Mouse (Mus musculus): ENCODE measurements around the gene Adra1b. TPM values are rescaled to one million over a fixed set of nuclear protein-coding genes. Genes with fewer than 3 reads are reported as not detected.

Adra1b gene
- total RNA-seq, 1 experiment from 2014 or later: not detected

DNA sequence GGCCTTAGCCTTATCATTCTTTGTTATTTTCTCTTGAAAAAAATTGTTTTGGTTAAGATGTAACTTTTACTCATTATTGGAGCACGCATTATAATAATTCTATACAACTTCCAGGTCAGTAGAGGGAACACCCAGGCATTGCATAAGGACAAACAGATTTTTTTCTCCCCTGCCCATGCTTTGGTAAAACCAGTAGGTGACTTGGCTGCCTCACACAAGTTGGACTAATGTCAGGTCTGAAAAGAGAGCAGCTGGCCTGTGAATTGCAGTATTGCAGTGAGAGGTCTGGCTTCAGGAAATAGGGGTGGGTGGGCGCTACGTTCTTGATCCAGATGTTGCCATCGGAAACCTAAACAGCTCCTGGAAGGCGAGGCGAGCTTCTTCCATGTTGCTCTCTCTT lies 10.6 kb upstream of the Adra1b start:
- no peak for ATAC-seq (replicated peaks; ENCODE audit: insufficient number of reproducible peaks, low FRiP score, low TSS enrichment, poor library complexity, severe bottlenecking)

DNA sequence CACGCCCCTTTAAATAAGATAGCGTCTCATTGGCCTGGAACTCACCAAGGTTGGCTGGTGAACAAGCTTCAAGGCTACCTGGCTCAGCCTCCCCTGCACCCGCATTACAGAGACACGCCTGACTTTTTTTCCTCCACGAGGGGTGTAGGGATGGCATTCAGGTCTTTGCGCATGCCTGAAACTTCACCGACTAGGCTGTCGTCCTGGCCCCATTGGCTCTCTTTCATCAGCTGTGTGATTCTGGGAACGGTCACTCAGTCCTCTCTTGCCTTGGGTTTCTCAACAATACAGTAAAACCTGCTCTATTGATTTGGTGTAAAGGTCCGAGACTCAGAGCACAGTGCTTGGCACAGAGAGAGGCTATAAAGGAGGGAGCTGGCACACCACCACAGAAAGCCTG lies 2.3 kb upstream of the Adra1b start:
- ATAC-seq (replicated peaks; ENCODE audit: insufficient number of reproducible peaks, low FRiP score, low TSS enrichment, poor library complexity, severe bottlenecking): no peak

DNA sequence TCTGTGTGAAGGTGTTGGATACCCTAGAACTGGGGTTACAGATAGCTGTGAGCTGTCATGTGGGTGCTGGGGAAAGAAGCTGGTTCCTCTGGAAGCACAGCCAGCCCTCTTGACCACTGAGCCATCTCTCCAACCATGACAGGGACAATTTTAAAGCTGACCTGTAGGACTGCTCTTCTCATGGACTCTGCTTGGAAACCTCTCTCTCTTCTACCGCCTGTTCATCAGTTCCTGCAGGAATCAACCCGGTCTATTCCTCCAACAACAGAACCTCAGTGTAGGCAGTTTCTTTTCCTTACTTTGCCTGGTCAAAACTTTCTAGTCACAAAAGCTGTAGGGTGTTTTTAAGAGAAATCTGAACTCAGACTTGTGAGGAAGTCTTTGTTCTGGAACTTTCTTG lies 1.3 kb downstream of the Adra1b start:
- ATAC-seq (replicated peaks; ENCODE audit: insufficient number of reproducible peaks, low FRiP score, low TSS enrichment, poor library complexity, severe bottlenecking): no peak

DNA sequence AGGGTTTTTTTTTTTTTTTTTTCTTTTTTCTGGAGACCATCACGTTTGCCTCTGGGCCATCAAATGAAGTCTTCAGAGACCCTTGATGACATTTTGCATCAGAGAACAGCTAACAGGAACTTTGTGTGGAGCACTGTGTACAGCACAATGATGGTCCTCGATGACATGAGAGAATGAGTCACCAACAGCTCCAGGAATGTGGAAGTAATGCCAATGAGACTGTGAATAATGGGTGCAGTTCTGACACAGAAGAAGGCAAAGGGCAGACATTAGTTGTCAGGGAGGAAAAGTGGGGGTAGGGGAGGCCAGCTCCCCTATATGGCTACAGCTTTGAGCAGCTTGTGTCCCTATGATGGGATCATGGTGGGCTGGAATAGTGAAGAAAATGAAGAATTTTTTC lies 5.7 kb downstream of the Adra1b start:
- no peak for ATAC-seq (replicated peaks; ENCODE audit: insufficient number of reproducible peaks, low FRiP score, low TSS enrichment, poor library complexity, severe bottlenecking)

DNA sequence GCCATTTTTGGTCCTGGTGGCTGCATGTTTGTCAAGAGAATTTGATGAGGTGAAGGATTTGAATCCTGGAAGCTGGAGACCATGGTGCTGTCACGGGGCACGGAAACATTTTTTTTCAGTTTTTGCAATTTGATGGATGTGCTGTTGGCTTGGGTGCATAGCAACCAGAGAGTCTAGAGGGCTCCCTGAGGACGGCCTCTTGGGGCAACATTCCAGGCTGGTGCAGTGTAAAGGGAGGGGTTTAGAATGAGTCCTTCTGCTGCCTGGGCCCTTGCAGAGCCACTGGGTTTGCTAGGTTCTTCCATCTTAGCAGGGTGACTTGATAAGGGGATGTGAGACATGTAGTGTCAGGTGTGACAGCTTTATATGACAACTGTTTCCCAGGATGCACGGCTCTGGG lies 8.5 kb downstream of the Adra1b start:
- no peak for ATAC-seq (replicated peaks; ENCODE audit: insufficient number of reproducible peaks, low FRiP score, low TSS enrichment, poor library complexity, severe bottlenecking)

DNA sequence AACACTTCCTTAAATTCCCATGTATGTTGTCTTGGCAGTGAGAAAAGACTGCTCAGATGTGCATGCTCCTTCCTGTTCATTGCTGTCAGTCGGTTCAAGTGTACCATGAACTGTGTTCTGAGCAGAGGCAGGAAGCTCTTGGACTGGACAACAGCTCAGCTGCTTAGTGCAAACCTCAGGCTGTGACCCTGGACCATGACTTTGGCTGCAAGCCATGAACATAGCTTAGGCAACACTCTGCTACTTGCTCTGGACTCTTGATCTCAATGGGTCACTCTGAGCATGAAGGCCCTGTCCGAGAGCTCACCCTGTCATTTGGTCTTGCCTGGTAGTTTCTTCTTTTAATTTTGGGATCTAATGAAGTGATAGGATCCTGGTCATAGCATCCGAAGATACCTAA lies 9.6 kb downstream of the Adra1b start:
- no peak for ATAC-seq (replicated peaks; ENCODE audit: insufficient number of reproducible peaks, low FRiP score, low TSS enrichment, poor library complexity, severe bottlenecking)

DNA sequence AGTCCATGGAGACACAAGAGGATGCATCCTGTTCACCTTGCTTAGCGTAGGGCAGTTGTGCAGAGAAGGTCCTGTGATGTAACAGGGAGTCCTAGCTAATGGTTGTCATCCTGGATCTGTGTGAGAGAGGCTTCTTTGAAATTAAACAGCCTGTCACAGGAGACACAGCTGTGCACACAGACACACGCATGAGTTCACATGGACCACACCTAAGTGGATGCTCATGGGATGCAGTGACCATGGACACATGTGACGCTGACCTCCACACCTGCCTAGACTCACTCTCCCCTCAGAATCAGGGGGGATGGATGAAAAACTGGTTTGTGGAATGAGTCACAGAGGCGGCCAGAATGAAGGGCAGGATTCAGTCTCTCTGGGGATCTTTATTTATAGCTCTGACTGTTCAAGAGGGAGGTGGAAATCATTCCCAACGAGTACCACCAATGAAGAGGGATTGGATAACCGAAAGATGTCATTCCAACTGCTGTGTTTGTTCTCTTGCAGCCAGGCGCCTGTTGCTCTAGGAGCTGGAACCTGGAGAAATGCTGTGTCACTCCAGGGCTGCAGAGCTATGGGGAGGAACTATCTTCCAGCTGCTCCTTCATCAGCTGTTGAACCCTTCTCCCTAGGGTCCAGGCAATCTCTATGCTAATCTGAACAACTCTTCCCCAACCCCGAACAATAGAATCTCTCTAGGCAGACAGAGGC lies 11.6 kb downstream of the Adra1b start:
- ATAC-seq (replicated peaks; ENCODE audit: insufficient number of reproducible peaks, low FRiP score, low TSS enrichment, poor library complexity, severe bottlenecking): no peak

DNA sequence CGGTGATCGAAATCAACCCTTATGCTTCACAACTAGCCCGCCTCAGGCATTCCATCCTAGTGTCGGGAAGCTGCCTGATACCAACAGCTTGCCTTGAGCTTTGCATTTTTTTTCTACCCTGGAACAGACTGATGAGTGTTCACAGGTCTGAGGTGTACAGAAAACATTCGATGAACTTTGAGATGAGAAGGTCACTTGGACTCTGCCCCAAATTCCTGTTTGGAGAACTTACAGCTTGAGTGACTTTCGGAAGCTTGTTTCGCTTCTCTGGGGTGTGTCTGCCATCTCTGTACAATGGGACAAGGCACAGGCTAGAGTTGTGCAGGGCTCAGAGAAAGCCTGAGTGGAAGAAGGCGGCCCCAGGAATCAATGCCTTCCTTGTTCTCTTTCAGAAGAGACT lies 12.3 kb downstream of the Adra1b start:
- ATAC-seq (replicated peaks; ENCODE audit: insufficient number of reproducible peaks, low FRiP score, low TSS enrichment, poor library complexity, severe bottlenecking): no peak

DNA sequence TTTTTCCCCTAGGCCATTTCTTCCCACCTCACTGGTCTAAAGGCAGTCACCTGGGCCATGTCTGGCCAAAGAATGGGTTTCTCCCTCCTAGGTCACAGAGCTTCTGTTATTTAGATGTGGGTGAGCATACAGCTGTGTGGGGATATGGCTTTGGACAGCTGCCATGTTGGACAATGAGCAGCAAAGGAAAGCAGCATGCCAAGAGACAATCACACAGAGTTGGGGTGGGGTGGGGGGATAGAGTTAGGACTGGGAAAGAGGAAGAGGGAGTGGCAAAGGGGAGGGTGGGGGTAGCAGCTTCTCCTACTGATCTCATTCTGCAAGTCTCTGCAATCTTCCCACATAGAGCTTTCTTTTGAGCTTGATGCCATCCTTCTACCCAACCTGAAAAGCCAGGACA lies 13.4 kb downstream of the Adra1b start:
- no peak for ATAC-seq (replicated peaks; ENCODE audit: insufficient number of reproducible peaks, low FRiP score, low TSS enrichment, poor library complexity, severe bottlenecking)

DNA sequence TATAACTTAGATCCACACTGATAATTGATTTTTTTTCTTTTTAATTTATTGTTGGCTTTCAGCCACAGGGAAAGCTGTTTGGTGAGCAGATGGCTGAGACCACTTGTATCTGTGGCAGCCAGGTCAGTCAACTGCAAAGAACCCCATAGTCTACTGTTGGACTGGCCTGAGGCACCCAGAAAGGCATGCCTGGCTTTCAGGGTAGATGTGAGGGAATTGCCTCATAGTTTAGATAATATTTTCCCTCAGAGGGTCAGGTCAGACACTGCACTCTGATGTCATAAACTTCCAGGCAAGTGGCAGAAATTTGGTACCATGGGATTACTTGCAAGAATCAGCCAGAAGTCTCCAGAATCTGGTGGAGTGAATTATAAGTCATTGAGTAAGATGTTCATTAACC lies 16.5 kb downstream of the Adra1b start:
- no peak for ATAC-seq (replicated peaks; ENCODE audit: insufficient number of reproducible peaks, low FRiP score, low TSS enrichment, poor library complexity, severe bottlenecking)

DNA sequence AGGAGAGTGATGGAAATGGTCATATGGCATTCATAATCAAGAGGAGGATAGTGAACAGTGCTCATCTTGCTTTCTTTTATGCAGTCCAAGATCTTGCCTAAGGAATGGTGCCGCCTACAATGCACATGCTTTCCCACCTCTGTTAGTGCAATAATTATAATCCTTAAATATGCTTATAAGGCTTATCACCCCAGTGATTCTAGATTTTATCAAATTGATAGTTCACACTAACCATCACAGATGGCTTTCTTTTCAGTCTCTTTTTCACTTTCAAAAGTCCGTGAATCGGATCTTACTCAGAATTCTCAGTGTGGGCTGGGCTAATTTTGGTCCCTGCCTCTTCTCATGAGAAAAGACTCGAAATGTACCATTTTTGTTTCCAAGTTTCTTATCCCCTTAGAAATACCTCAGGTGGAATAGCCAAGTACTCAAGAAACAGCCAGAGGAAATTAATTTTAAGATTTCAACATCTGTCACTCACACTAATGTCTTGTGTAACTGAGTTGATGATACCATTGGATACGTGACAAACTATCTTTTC lies 17.3 kb downstream of the Adra1b start:
- ATAC-seq (replicated peaks; ENCODE audit: insufficient number of reproducible peaks, low FRiP score, low TSS enrichment, poor library complexity, severe bottlenecking): no peak

DNA sequence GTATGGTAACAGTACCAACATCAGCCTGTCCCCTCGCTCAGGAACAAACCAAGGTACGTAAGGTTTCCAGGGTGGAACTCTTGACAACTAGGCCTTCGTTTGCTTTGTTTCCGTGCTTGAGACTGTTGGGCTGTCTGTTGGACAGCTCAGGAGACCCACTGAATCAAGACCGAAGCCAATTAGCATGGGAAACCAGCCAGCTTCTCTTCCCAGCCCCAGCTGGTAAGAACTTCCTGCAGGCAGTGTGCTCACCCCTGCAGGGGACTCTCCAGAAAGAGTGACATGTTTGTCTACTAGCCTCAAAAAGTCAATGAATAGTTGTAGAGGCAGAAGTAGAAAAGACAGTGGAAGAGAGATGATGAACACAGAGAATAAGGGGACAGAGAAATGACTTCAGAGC lies 23.8 kb downstream of the Adra1b start:
- no peak for ATAC-seq (replicated peaks; ENCODE audit: insufficient number of reproducible peaks, low FRiP score, low TSS enrichment, poor library complexity, severe bottlenecking)

DNA sequence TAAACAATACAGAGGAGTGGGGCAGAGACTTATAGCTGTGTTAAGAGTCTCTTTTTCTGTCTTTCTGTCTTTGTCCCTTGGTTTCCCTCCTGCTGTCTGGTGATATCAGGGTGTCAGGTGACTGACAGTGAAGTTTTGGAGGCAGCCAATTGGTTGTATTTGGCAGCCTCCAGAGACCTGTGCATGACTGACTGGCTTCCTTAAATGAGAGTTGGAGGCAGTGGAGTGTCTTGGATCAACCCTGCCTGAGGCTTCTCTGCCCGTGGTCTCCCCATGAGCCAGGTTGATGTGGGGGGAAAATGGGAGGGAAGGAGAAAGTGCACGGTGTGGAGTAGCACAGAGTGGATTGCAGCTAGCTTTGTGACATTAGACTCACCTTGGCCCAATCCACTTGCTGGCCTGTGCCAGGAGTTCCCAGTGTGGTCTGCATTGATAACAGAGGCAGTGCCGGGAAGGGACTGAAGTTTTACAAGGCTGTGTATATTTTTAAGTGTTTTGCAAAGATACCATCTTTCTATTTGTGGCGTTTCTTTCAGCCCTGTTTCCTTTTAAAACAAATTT lies 33.2 kb downstream of the Adra1b start:
- ATAC-seq (replicated peaks; ENCODE audit: insufficient number of reproducible peaks, low FRiP score, low TSS enrichment, poor library complexity, severe bottlenecking): no peak

DNA sequence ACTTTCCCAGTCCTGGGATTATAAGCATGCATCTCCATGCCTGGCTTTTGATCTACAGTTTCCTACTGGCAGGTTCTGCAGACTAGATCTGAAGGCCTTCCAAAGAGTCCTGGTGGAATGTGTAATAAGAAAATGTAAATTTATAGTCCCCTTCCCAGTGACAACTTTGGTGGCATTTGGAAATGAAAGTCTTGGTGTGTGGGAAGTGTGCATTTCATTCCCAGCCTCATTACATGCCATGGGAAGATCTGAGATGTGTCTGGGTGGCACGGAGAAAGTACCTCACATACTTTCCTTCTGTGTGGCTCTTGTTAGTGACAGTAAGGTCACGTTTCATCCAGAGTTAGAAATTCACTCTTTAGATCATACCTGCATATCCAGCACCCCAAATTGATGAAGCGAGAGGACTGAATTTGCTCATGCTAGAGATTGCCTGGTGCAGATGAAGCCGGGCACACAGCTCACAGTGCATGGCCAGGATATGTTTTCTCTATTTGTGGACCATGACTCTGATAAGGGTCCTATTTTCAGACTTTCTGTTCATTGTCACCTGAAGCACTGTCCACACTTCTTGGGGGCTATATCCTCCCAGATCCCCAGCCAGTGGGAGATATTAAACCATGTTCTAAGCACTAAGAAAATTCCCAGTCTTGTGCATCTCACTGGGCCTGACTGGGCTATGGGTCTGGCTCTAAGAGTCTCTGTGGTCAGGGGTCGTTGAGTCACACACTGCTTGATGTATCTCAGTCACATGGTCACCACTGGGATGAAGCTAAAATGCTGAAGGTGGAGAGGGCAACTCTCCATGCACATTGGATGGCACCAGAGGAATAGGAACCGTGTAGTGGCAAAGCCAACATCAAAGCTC lies 35.5 kb downstream of the Adra1b start:
- no peak for ATAC-seq (replicated peaks; ENCODE audit: insufficient number of reproducible peaks, low FRiP score, low TSS enrichment, poor library complexity, severe bottlenecking)

DNA sequence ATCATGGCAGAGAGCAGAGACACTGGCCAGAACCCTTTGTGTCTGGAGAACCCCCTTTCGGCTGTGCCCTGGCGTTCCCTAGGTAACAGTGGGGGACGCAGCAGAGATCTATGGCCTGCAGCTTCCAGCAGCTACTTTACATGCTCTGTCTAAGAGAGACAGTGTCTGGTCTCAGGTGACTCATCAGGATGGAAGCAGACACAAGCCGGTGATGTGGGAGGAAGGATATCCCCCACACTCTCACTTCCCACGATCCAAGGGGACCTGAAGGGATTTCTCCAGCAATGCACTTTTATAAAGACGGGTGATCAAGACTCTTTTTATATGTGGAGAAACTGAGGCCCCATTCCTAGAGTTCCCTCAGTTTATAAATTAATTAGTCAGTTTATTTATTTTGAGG lies 48.0 kb downstream of the Adra1b start:
- no peak for ATAC-seq (replicated peaks; ENCODE audit: insufficient number of reproducible peaks, low FRiP score, low TSS enrichment, poor library complexity, severe bottlenecking)

DNA sequence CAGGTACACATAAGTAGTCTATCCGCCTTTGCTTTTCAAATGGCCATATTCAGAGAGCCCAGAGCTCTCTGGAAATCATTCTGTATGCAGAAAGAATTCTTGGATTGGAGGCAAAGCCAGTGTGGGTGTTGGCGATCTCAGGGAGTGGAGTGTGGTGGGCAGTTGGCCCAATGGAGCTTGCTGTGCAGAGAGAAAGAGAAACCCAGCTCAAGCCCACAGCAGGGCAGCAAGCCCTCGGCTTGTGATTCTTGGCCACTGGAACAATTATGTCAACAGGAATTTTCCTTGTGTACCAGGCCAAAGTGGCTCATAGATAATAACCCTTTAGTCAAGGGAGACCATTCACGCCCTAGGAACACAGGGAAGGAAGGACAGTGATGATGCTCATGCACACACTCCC lies 53.0 kb downstream of the Adra1b start:
- ATAC-seq (replicated peaks; ENCODE audit: insufficient number of reproducible peaks, low FRiP score, low TSS enrichment, poor library complexity, severe bottlenecking): no peak

DNA sequence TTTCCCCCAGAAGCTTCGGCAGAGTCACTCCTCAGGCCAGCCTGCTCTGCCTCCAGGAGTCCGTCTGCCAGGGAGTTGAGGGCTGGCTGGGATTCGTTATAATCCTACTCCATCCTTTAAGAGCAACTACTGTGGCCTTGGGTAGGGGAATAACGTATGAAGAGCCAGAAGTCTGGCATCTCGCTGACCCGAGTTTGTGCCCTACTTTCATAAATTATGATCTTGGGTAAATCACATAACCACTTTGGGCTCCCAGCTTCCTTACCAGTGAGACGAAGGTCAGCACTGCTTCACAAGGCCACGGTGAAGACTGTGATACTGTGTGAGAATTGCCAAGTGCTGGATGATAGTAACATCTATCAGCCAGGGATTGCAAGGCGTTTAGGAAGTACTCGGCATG lies 59.4 kb downstream of the Adra1b start:
- no peak for ATAC-seq (replicated peaks; ENCODE audit: insufficient number of reproducible peaks, low FRiP score, low TSS enrichment, poor library complexity, severe bottlenecking)

DNA sequence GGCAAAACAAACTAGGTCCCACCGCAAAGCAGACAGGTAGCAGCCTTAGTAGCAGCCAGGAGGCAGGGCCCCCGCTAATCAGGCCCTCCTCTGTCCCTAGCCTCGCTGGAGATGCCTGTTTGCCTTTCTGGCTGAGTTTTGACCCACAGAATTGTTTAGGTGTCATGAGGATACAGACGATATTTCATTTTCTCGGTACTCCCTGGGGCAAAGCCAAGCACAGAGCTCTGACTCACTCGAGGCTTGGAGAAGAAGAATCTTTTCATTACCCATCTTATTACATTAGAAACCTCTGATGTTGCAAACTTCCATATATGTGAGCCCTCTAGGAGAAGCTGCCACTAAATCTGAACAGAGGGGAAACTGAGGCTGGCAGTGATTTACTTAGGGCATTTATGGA lies 60.5 kb downstream of the Adra1b start:
- no peak for ATAC-seq (replicated peaks; ENCODE audit: insufficient number of reproducible peaks, low FRiP score, low TSS enrichment, poor library complexity, severe bottlenecking)

DNA sequence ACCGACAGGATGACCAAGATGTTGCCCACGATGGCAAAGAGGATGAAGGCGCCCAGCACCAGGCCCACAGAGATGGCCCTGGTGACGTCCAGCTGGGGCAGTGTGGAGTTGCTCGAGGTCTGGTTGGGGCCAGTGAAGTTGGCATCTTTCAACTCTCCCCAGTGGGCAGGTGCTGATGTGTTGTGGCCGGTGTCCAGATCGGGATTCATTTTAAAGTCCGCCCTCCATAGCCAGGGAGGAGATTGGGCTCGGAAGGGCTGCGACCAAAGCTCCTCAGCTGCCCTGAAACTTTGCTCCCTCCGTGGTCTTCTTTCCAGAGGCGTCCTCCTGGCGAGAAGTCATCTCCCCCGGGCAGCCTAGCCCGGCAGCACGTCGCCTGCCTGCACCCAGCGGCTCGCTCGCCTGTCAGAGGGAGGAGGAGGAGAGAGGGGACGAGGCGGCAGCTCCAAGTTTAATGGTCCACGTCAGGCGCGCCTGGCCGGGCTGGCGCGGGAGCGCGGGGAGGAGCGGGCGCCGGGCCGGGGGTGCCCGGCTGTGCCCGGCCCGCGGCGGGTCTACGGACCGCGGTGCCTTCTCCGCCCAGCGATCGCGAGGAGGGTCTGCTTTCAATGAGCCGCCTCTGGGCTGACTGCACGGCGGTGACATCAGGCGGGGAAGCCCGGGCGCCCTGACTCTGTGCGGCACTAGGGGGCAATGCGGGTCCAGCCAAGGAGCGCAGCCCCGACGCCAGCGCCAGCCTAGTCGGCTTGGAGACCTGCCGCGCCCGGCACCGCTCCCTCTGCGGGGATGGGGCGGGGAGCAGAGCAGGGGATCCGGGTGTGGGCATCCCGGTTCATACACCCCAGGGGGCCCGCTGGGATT lies 64.9 kb downstream of the Adra1b start:
- ATAC-seq (replicated peaks; ENCODE audit: insufficient number of reproducible peaks, low FRiP score, low TSS enrichment, poor library complexity, severe bottlenecking): no peak

Measured in monocyte, adult 5-6 weeks (primary cell).